Mouse (Mus musculus) splenic B cell, adult 2 months (primary cell): ENCODE measurements at regions not wholly inside any gene's neighbourhood (a gene's known extent, or its start where the extent isn't known, plus 50 kb on each side); places are given as distances from the start of the nearest gene placed in this dataset.

ENCODE experiments used
- DNase-seq: peaks from one replicate; pipeline ENCODE4 v3.0.0-alpha.2; 2011; ENCODE audit warnings: low read depth, low spot score
- H3K27me3 ChIP-seq: 2 replicates; pipeline ENCODE4 v1.6.1; 2012; ENCODE audit warnings: mild to moderate bottlenecking, low read length, moderate library complexity, mixed read lengths; ENCODE audit not compliant: control insufficient read depth, poor library complexity, insufficient read depth, severe bottlenecking
- H3K36me3 ChIP-seq: 2 replicates; pipeline ENCODE4 v1.6.1; 2012; ENCODE audit warnings: mild to moderate bottlenecking, low read length, moderate library complexity, mixed read lengths; ENCODE audit not compliant: control insufficient read depth, poor library complexity, insufficient read depth, severe bottlenecking

DNA sequence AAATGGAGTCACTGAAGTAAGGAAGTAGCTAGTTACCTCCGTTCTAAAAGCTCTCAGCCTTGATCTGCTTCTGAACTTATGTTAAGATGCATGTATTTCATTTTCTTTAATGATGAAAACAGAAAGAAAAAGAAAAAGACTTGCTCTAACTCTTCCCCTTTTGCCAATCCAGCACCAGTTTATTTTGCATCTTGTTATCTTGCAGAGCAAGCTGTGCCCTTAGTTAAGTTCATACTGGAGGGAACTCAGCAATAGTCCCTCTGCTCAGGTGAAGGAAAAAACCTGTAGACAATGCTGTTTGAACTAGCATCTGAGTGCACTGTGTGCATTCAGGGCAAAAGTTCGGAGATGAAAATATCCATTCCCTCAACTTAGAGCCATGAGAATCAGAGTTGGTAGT is 192.1 kb upstream of the Tusc1 start:
- no peaks in the 10 kb centered on the region for H3K27me3 ChIP-seq
- no peaks in the 10 kb centered on the region for H3K36me3 ChIP-seq
- no peak for DNase-seq

DNA sequence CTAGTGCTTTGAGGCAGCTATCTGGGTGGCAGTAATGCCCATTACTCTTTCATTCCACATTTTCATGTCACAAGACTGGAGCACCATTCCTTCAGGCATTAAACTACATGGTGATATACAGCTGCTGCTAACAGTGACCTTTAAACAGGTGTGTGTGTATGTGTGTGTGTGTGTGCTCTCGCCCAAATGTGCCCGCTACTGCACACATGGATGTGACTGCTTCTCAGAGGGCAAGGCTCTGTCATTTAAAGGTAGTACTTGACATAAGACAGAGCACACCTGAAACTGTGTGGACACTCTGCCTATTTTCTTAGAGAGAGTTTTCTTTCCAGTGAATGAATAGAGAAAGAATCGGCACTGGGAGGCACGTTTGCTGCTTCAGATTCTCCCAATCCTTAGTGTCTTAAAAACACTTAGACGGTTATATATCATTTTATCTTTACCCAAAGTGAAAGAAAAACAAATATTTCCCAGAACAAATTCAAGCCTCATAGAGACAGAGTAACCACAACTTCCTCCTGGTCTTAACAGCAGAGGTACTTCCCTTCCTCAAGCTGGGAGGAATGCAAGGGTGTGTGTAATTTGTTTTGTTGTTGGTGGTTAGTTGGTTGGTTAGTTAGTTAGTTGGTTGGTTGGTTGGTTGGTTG is 185.3 kb upstream of the Tusc1 start:
- Histone ChIP-seq H3K27me3 (no peaks in the 10 kb centered on the region), H3K36me3 (no peaks in the 10 kb centered on the region)
- DNase-seq, result peak; percentile 1

GRCm38 (mm10) chr4:93518925-93519324 is 183.6 kb upstream of the Tusc1 start:
- H3K27me3 ChIP-seq, result no peaks in the 10 kb centered on the region
- H3K36me3 ChIP-seq, result no peaks in the 10 kb centered on the region
- no peak for DNase-seq

DNA sequence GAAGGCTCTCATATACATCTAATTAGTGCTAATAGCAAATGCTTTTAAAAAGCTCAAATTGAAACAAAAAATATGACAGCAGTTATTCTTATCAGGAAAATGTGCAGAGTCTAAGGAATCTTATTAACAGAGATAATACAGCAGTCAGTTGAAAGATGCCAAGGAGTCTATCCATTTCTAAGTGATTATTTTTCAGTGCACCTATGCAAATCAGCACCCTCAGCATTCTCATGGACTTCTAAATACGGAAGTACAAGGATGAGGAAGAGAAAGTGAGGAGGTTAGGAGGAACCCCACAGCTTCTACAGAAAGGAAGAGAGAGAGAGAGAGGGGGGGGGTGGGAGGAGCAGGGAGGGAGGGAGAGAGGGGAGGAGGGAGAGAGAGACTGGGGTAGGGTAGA is 175.5 kb upstream of the Tusc1 start:
- peak; percentile 2 for DNase-seq
- H3K36me3 ChIP-seq, result no peaks in the 10 kb centered on the region
- no peaks in the 10 kb centered on the region for H3K27me3 ChIP-seq

DNA sequence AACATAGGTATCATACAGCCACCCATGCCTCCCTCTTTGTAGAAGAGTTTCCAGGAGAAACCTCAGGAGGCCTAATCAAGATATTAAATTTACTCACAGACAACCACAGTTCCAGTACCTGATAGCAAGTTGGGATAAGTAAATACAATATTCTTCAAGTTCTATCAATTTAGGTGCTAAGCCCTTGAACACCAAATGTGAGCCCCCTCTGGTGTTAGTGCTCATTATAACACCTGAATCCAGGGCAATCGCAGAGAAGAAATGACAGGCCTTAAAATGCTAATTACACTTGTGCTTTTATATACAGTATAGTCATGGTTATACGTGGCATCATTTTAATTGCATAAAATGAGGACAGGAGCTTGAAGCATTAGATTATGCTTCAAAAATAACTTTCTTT is 161.6 kb upstream of the Tusc1 start:
- H3K27me3 ChIP-seq, result no peaks in the 10 kb centered on the region
- no peak for DNase-seq
- H3K36me3 ChIP-seq, result no peaks in the 10 kb centered on the region

- Histone ChIP-seq H3K27me3 (no peaks in the 10 kb centered on the region), H3K36me3 (no peaks in the 10 kb centered on the region)
- no peak for DNase-seq
These were observed 159.0 kb upstream of the Tusc1 start for GRCm38 (mm10) chr4:93494319-93494718.

GRCm38 (mm10) chr4:93493905-93494304 is 158.6 kb upstream of the Tusc1 start:
- Histone ChIP-seq H3K36me3 (no peaks in the 10 kb centered on the region), H3K27me3 (no peaks in the 10 kb centered on the region)
- DNase-seq, result no peak

GRCm38 (mm10) chr4:93493326-93493725 is 158.0 kb upstream of the Tusc1 start:
- H3K36me3 ChIP-seq, result no peaks in the 10 kb centered on the region
- no peaks in the 10 kb centered on the region for H3K27me3 ChIP-seq
- no peak for DNase-seq

DNA sequence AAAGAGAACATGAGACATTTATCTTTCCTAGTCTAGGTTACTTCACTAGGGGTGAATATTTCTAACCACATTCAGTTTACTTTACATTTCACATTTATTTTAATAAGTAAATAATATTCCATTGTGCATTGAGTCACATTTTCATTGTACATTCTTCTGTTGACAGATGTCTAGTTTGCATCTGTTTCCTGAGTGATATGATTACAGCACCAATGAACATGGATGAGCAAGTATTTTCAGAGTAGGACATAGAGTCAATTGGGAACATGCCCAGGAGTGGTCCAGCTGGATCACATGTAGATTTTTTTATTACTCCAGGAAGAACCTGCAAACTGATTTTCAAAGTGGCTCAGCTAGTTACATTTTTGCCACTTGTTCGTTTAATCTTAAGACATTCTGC is 153.3 kb upstream of the Tusc1 start:
- Histone ChIP-seq H3K27me3 (no peaks in the 10 kb centered on the region), H3K36me3 (no peaks in the 10 kb centered on the region)
- DNase-seq, result no peak

- H3K36me3 ChIP-seq, result no peaks in the 10 kb centered on the region
- no peaks in the 10 kb centered on the region for H3K27me3 ChIP-seq
- DNase-seq, result no peak
These were observed 151.1 kb upstream of the Tusc1 start for GRCm38 (mm10) chr4:93486455-93486854.

- no peaks in the 10 kb centered on the region for H3K27me3 ChIP-seq
- no peak for DNase-seq
- H3K36me3 ChIP-seq, result no peaks in the 10 kb centered on the region
These were observed 145.9 kb upstream of the Tusc1 start for GRCm38 (mm10) chr4:93481247-93481646.

DNA sequence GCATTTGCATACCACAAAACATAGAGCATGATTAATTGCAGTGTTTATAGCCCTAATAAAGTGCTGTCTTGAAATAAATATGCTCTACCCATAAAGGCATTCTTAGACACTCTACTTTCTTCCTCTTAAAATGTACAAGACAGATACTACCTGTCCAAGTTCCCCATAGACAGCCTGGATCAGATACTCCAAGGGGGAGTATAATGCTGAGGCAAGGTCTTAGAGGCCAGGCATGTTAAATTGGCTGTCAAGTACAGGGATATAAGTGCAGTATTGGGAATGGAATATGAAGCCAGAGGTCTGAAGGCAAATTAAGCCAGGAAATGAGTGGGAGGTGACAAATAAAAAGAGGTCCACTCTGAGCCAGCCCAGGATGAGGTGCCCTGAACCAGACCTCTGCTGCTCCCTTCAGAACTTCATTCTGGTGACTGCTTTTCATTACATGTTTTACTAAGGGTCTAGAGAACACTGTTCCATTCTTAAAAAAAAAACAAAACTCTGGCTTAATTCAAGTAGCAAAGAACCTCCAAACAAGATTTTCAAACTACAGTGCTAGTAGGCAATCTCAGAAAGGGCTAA is 142.0 kb upstream of the Tusc1 start:
- no peak for DNase-seq
- no peaks in the 10 kb centered on the region for H3K27me3 ChIP-seq
- H3K36me3 ChIP-seq, result no peaks in the 10 kb centered on the region

- Histone ChIP-seq H3K36me3 (no peaks in the 10 kb centered on the region), H3K27me3 (no peaks in the 10 kb centered on the region)
- no peak for DNase-seq
These were observed 132.7 kb upstream of the Tusc1 start for GRCm38 (mm10) chr4:93467998-93468397.

GRCm38 (mm10) chr4:93467424-93467823 is 132.1 kb upstream of the Tusc1 start:
- Histone ChIP-seq H3K36me3 (no peaks in the 10 kb centered on the region), H3K27me3 (no peaks in the 10 kb centered on the region)
- DNase-seq, result no peak

- H3K36me3 ChIP-seq, result no peaks in the 10 kb centered on the region
- no peaks in the 10 kb centered on the region; the same call in 1 of the 2 replicates for H3K27me3 ChIP-seq
- no peak for DNase-seq
These were observed 116.0 kb upstream of the Tusc1 start for GRCm38 (mm10) chr4:93451357-93451756.

GRCm38 (mm10) chr4:93450831-93451230 is 115.5 kb upstream of the Tusc1 start:
- DNase-seq, result no peak
- no peaks in the 10 kb centered on the region; the same call in 1 of the 2 replicates for H3K27me3 ChIP-seq
- no peaks in the 10 kb centered on the region for H3K36me3 ChIP-seq
